Mouse (Mus musculus) heart, adult 11 months (tissue): ENCODE results near the gene Tmem107.

Source experiments
- DNase-seq: peaks from one replicate; pipeline ENCODE4 v3.0.0; 2022

Gene Tmem107

GRCm38 (mm10) chr11:69109032-69109900 lies 38.7 kb downstream of the Tmem107 start:
- DNase-seq, result peak; percentile 96

- peak; percentile 98 for DNase-seq
Measured at GRCm38 (mm10) chr11:69110319-69111046, 39.9 kb downstream of the Tmem107 start.

GRCm38 (mm10) chr11:69111051-69111810 lies 40.6 kb downstream of the Tmem107 start:
- peak; percentile 91 for DNase-seq

GRCm38 (mm10) chr11:69111865-69112264 lies 41.3 kb downstream of the Tmem107 start:
- peak; percentile 91 for DNase-seq

- no peak for DNase-seq
Measured at GRCm38 (mm10) chr11:69114018-69114417, 43.4 kb downstream of the Tmem107 start.

- DNase-seq, result no peak
Measured at GRCm38 (mm10) chr11:69114621-69115020, 44.0 kb downstream of the Tmem107 start.

- DNase-seq, result peak; percentile 92
Measured at GRCm38 (mm10) chr11:69116843-69117242, 46.2 kb downstream of the Tmem107 start.

- DNase-seq, result peak; percentile 98
Measured at GRCm38 (mm10) chr11:69117737-69118695, 47.4 kb downstream of the Tmem107 start.

- DNase-seq, result peak; percentile 98
Measured at GRCm38 (mm10) chr11:69118765-69119164, 48.2 kb downstream of the Tmem107 start.

GRCm38 (mm10) chr11:69119446-69120155 lies 49.0 kb downstream of the Tmem107 start:
- DNase-seq, result no peak

- peak; percentile 97 for DNase-seq
Measured at GRCm38 (mm10) chr11:69120221-69121000, 49.8 kb downstream of the Tmem107 start, which contains the start of gene Hes7. Hes7 (plus strand) TSS chr11:69120404.

- peak; percentile 96 for DNase-seq
Measured at GRCm38 (mm10) chr11:69121001-69121740, 50.6 kb downstream of the Tmem107 start.

- DNase-seq, result no peak
Measured at GRCm38 (mm10) chr11:69121741-69122335, 51.2 kb downstream of the Tmem107 start.

- peak; percentile 99 for DNase-seq
Measured at GRCm38 (mm10) chr11:69122336-69122951, 51.8 kb downstream of the Tmem107 start, which contains the start of gene 9130213A22Rik. 9130213A22Rik (minus strand) TSS chr11:69122589.
